Mouse (Mus musculus) left cerebral cortex, postnatal 36 days (tissue): Measurements from ENCODE around the gene Hectd1. TPM values are rescaled to one million over a fixed set of nuclear protein-coding genes. Genes with fewer than 3 reads are reported as not detected.

Source experiments
- DNase-seq, 2 experiments: peaks; one replicate each; pipeline ENCODE4 v3.0.0; 2021 to 2022; ENCODE audit warnings: low spot score in 2 of 2, mixed read lengths in 1 of 2
- intact Hi-C: fragments of 180-260 bp; cut with DNase I; formaldehyde crosslinking; loops from one replicate; pipeline ENCODE4 v1.15.1; 2025
- total RNA-seq, 2 experiments: library from RNA; stranded (reverse); gene quantifications; 2 replicates each; pipeline ENCODE4 v1.2.3; 2021

Hectd1 gene
- total RNA-seq, 2 experiments from 2014 or later = 80.3 to 85.1 TPM

- DNase-seq = no peak
- intact Hi-C loops = no loop called here
Measured at GRCm38 (mm10) chr12:51710154-51710553, 119.2 kb downstream of the Hectd1 start.

GRCm38 (mm10) chr12:51709741-51710140 is 119.6 kb downstream of the Hectd1 start:
- intact Hi-C loops = no loop called here
- DNase-seq = no peak

GRCm38 (mm10) chr12:51708941-51709686 is 120.2 kb downstream of the Hectd1 start:
- intact Hi-C loops = no loop called here
- peak; percentile 81 to 83 for DNase-seq

- no peak for DNase-seq
- intact Hi-C loops = loop anchor here (2.0 kb wide), 1 partner anchor 14 kb away; no protein-coding TSS in a partner anchor
Measured at GRCm38 (mm10) chr12:51706673-51707235, 122.6 kb downstream of the Hectd1 start.

GRCm38 (mm10) chr12:51705778-51706177 is 123.6 kb downstream of the Hectd1 start:
- intact Hi-C loops = loop anchor here (2.0 kb wide), 1 partner anchor 13 kb away; no protein-coding TSS in a partner anchor
- DNase-seq = no peak

GRCm38 (mm10) chr12:51704572-51704971 is 124.8 kb downstream of the Hectd1 start:
- no peak for DNase-seq
- intact Hi-C loops = no loop called here

GRCm38 (mm10) chr12:51703859-51704258 is 125.5 kb downstream of the Hectd1 start:
- no peak for DNase-seq
- intact Hi-C loops = no loop called here

GRCm38 (mm10) chr12:51701723-51702122 is 127.6 kb downstream of the Hectd1 start:
- no peak for DNase-seq
- intact Hi-C loops = no loop called here

GRCm38 (mm10) chr12:51699623-51700393 is 129.5 kb downstream of the Hectd1 start:
- intact Hi-C loops = no loop called here
- no peak for DNase-seq

- no peak for DNase-seq
- intact Hi-C loops = no loop called here
Measured at GRCm38 (mm10) chr12:51696157-51696556, 133.2 kb downstream of the Hectd1 start.

GRCm38 (mm10) chr12:51694966-51695365 is 134.4 kb downstream of the Hectd1 start:
- intact Hi-C loops = loop anchor here (5.0 kb wide), 1 partner anchor 42 kb away; no protein-coding TSS in a partner anchor
- DNase-seq = no peak

- intact Hi-C loops = loop anchor here (5.0 kb wide), 1 partner anchor 43 kb away; no protein-coding TSS in a partner anchor
- no peak for DNase-seq
Measured at GRCm38 (mm10) chr12:51694096-51694495, 135.2 kb downstream of the Hectd1 start.

Other genes starting within 250 kb of the Hectd1 start
- 10 to 100 TPM; 27.4 to 30.9 TPM for gene Coch, start 236.2 kb downstream of the Hectd1 start, total RNA-seq
- gene Ap4s1, start 138.5 kb downstream of the Hectd1 start, total RNA-seq = 10 to 100 TPM; 56.2 to 56.7 TPM
- gene Strn3, start 137.6 kb downstream of the Hectd1 start, total RNA-seq = 10 to 100 TPM; 78.0 to 94.4 TPM
- 1 to 10 TPM; 5.5 to 8.4 TPM for gene Heatr5a, start 141.8 kb upstream of the Hectd1 start, total RNA-seq
- 10 to 100 TPM in 1 of 2 experiments, 1 to 10 TPM in 1; 9.4 to 11.6 TPM for gene Dtd2, start 177.0 kb upstream of the Hectd1 start, total RNA-seq
- gene Gpr33, start 198.5 kb upstream of the Hectd1 start, total RNA-seq = not detected